Mouse (Mus musculus): Measurements from ENCODE around the gene Gnas. TPM values are rescaled to one million over a fixed set of nuclear protein-coding genes. Genes with fewer than 3 reads are reported as not detected.
A peak's percentile ranks its signal among the peaks of the same experiment; 100 is the strongest.
"Not testable (repeated sequence)": the region's sequence is repeated elsewhere in the genome, so short reads cannot be mapped to it uniquely, and the experiment has no call there.

Gene Gnas
- polyA plus RNA-seq, 1 experiment from 2014 or later, result 565 TPM

DNA sequence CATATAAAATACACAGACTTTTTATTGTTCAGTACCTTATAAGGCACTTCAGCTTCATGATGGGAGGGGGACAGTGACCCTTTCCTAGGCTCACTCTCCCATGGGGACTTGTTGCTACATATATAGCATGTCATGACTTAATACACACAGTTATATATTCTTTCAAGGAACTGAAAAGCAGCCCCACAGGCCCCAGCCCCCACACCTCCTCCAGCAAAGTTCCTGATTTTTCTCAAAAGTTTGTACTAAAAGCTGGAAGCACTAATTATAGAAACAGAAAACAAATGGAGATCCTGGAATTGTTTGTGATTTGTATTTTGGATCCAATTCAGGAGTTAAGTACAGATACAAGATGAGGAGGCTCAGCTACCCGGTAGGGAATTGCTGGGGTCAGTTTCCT lies 59.4 kb downstream of the Gnas start:
- ATAC-seq, result no peak
- H3K4me1 ChIP-seq, result peaks cover 57% of the 10 kb centered on the region
- peaks cover 85% of the 10 kb centered on the region for H3K36me3 ChIP-seq
- no peak overlapping the region for H3K9ac ChIP-seq
- peak overlapping the region; percentile 27; the same call in 1 of the 2 replicates for H3K4me2 ChIP-seq
- no peaks in the 10 kb centered on the region for H3K27me3 ChIP-seq (replicated peaks)
- WGBS (ENCODE audit: insufficient replicate concordance), result 38% methylated on average over 1 of the region's 1 CpGs
- peak overlapping the region; percentile 56; the same call in 1 of the 2 replicates for H3K27ac ChIP-seq
- H3K4me3 ChIP-seq, result no peak overlapping the region
- no peaks in the 10 kb centered on the region for H3K9me3 ChIP-seq (replicated peaks)

DNA sequence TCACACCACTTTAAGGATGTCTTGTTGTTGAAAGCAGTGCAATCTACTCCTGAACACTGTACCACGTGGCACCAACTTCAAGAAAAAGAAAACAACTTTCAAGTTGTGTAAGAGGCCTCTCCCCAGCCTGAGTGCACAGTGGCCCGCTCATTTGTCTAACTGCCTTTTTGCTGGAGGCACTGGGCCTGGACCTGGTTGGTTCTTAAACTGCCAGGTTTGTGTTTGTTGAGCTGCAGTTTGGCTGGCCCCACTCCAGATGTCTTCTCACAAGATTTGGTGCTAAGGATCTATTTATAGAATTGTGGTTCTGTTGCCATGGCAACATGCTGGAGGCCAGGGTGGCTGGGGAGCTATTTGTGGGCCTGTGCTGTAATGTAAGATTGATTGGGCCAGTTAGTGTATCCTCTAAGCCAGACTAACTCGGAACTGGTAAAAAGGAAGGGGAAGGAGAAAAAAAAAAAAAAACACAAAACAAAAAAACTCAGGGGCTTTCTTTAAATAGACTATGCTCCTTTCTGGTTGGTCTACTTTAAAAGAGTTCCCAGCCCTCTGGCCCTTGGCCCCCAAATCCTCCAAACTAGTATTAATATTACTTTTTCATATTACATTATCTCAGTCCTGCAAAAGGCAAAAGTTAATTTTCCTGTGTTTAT lies 60.0 kb downstream of the Gnas start:
- Histone ChIP-seq H3K4me2 (peak overlapping the region; percentile 27), H3K27me3 (replicated peaks) (no peaks in the 10 kb centered on the region), H3K4me1 (peaks cover 52% of the 10 kb centered on the region), H3K36me3 (peaks cover 79% of the 10 kb centered on the region), H3K27ac (peak overlapping the region; percentile 56; the same call in 1 of the 2 replicates), H3K9me3 (replicated peaks) (no peaks in the 10 kb centered on the region), H3K4me3 (no peak overlapping the region), H3K9ac (no peak overlapping the region)
- peak; percentile 36; the same call in 1 of the 2 replicates for ATAC-seq
- 22% methylated on average over 3 of the region's 3 CpGs for WGBS (ENCODE audit: insufficient replicate concordance)

DNA sequence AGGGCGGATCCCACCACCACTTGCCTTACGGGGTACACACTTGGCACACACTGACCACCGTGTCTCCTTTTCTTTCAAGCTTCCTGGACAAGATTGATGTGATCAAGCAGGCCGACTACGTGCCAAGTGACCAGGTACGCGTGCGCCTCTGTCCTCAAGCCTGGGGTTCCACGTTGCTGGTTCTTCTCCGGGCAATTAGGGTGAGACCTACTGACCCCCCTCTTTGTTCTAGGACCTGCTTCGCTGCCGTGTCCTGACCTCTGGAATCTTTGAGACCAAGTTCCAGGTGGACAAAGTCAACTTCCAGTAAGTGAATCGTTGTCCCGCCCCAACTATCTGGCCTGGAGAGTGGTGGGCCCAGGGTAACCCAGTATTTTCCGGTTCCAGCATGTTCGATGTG lies 60.9 kb downstream of the Gnas start:
- H3K27me3 ChIP-seq (replicated peaks), result no peaks in the 10 kb centered on the region
- peaks cover 43% of the 10 kb centered on the region for H3K4me1 ChIP-seq
- H3K9ac ChIP-seq, result no peak overlapping the region
- H3K9me3 ChIP-seq (replicated peaks), result no peaks in the 10 kb centered on the region
- no peak for ATAC-seq
- H3K27ac ChIP-seq, result no peak overlapping the region
- no peak overlapping the region for H3K4me2 ChIP-seq
- no peak overlapping the region for H3K4me3 ChIP-seq
- WGBS (ENCODE audit: insufficient replicate concordance), result 90% methylated on average over 16 of the region's 16 CpGs
- peaks cover 70% of the 10 kb centered on the region for H3K36me3 ChIP-seq

DNA sequence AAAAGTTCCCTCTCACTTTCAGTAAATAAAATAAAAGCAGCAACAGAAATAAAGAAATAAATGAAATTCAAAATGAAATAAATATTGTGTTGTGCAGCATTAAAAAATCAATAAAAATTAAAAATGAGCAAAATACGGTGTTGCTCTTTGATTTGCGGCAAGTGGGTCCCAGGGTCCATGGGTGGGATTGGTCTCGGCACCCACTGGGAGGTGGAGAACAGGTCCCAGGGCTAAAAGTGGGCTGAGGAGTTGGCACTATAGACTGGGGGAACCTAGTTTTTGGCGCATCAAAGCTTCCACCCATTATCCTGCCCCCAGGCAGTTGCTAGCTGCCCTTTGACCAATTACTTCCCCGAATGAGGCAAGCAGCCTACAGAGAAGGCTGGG lies 62.5 kb downstream of the Gnas start, which contains the start of gene Gm20721:
TSS of gene Gm20721 (minus strand) at position 101 of the 387 bp plus-strand sequence.
- Histone ChIP-seq H3K27ac (no peak within 1 kb of the TSS), H3K4me3 (no peak within 1 kb of the TSS), H3K9ac (no peak within 1 kb of the TSS), H3K4me1 (peaks cover 28% of the 10 kb centered on the region), H3K36me3 (peaks cover 58% of the 10 kb centered on the region), H3K4me2 (no peak within 1 kb of the TSS), H3K27me3 (replicated peaks) (no peaks in the 10 kb centered on the region), H3K9me3 (replicated peaks) (no peaks in the 10 kb centered on the region)
- no peak for ATAC-seq
- 84% methylated on average over 5 of the region's 5 CpGs for WGBS (ENCODE audit: insufficient replicate concordance)

DNA sequence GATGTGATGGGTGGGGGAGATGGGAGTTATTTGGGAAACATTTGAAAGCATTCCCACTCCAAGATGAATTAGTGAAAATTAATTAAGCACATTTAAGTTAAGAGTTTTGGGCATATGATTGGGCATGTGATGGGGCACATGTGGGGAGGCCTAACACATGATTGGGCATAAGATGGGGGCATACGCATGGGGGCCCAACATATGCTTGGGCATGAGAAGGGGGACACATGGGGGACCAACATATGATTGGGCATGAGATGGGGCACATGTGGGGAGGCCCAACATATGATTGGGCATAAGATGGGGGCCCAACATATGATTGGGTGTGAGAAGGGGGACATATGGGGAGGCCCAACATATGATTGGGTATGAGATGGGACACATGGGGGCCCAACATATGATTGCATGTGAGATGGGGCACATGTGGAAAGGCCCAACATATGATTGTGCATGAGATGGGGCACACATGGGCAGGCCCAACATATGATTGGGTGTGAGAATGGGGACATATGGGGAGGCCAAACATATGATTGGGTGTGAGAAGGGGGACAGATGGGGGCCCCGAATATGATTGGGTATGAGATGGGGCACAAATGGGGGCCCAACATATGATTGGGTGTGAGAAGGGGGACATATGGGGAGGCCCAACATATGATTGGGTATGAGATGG lies 63.0 kb downstream of the Gnas start:
- H3K9me3 ChIP-seq (replicated peaks); H3K4me3 ChIP-seq; ATAC-seq; H3K4me2 ChIP-seq; H3K27ac ChIP-seq; H3K27me3 ChIP-seq (replicated peaks); H3K9ac ChIP-seq: not testable (repeated sequence)
- H3K36me3 ChIP-seq, result peaks cover 53% of the 10 kb centered on the region
- peaks cover 23% of the 10 kb centered on the region for H3K4me1 ChIP-seq
- WGBS (ENCODE audit: insufficient replicate concordance), result 85% methylated on average over 2 of the region's 2 CpGs

DNA sequence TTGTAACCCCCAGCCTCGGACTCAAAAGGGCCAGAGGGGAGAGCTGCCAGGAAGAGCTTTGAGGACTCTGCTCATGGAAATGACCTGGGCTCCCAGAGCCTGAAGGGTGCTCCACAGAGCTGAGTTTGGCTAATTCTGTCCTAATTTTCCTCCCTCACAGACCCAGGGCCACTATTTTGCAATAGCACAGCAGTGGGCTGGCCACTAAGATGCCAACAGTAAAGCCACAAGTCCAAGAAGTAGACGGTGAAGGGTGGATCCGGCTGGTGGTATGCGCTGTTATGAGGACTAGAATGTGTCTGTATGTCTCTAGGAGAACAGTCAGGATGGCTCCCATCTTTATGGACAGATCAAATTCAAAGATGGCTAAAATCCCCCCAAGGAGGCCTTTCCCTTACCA lies 74.4 kb downstream of the Gnas start:
- no peaks in the 10 kb centered on the region for H3K36me3 ChIP-seq
- no peaks in the 10 kb centered on the region for H3K9me3 ChIP-seq (replicated peaks)
- WGBS (ENCODE audit: insufficient replicate concordance), result 74% methylated on average over 4 of the region's 4 CpGs
- H3K27ac ChIP-seq, result no peak overlapping the region
- ATAC-seq, result no peak
- no peaks in the 10 kb centered on the region for H3K4me1 ChIP-seq
- no peak overlapping the region for H3K9ac ChIP-seq
- H3K27me3 ChIP-seq (replicated peaks), result no peaks in the 10 kb centered on the region
- no peak overlapping the region for H3K4me3 ChIP-seq
- no peak overlapping the region for H3K4me2 ChIP-seq

DNA sequence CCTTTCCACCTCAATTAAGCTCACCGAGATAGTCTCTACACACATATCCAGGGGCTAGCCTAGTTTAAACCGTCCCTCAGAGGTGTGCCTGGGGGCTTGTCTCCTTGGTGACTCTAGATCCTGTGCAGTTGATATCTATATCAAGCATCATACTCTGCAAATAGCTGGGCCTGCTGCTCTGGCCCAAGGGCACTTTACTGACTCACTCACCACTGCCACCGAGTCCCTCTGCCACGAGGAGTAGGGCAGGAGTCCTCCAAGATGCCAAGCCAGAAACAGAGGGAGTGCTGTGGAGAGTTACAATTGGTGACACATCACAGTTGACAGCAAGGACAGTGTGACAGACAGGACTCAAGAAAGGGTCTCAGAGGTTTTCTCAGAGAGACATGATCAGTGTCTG lies 75.5 kb downstream of the Gnas start:
- Histone ChIP-seq H3K4me2 (no peak overlapping the region), H3K9me3 (replicated peaks) (no peaks in the 10 kb centered on the region), H3K4me1 (no peaks in the 10 kb centered on the region), H3K27ac (no peak overlapping the region), H3K36me3 (no peaks in the 10 kb centered on the region), H3K4me3 (no peak overlapping the region), H3K9ac (no peak overlapping the region), H3K27me3 (replicated peaks) (no peaks in the 10 kb centered on the region)
- no peak for ATAC-seq
- WGBS (ENCODE audit: insufficient replicate concordance), result 56% methylated on average over 4 of the region's 4 CpGs

DNA sequence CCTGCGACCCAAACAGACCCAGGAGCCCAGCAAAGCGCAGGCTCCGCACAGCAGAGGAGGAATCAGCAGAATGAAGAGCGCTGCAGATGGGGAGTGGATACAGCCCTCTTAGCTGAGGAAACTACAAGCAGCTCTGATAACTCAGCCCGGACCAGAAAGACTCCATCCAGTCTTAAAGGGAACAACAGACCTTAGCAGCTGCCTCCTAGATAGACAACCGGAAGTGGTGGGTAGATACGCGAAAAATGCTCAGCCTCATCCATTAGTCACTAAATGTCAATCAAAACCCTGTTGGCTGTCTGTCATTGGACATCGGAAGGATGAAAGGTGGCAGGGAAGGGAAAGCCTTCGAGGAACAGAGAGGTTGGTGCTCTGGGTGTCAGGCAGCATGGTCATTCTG lies 82.5 kb downstream of the Gnas start:
- Histone ChIP-seq H3K4me1 (no peaks in the 10 kb centered on the region), H3K27me3 (replicated peaks) (no peaks in the 10 kb centered on the region), H3K4me2 (no peak overlapping the region), H3K36me3 (no peaks in the 10 kb centered on the region), H3K9ac (no peak overlapping the region), H3K9me3 (replicated peaks) (no peaks in the 10 kb centered on the region), H3K27ac (no peak overlapping the region), H3K4me3 (no peak overlapping the region)
- ATAC-seq, result no peak
- 46% methylated on average over 10 of the region's 10 CpGs for WGBS (ENCODE audit: insufficient replicate concordance)

DNA sequence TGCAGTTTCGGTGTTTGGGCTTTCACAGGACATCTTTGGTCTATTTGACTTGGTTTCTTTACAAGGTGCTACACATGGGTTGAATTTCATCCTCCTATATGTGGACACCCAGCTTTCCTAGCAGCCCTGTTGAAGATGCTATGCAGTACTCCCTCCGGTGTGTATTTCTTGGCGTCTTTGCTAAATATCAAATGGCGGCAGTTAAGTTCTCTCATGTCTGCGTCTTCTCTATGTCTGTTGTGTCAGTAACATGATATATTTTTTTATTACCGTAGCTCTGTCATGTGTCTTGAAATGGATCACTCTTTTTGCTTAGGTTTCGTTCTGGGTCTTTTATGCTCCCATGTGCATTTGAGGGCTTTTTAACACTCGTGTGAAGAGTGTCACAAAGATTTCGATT lies 96.9 kb downstream of the Gnas start:
- H3K4me2 ChIP-seq, result no peak overlapping the region
- ATAC-seq, result no peak
- 79% methylated on average over 9 of the region's 9 CpGs for WGBS (ENCODE audit: insufficient replicate concordance)
- H3K9me3 ChIP-seq (replicated peaks), result no peaks in the 10 kb centered on the region
- H3K9ac ChIP-seq, result no peak overlapping the region
- H3K27me3 ChIP-seq (replicated peaks), result no peaks in the 10 kb centered on the region
- no peaks in the 10 kb centered on the region for H3K36me3 ChIP-seq
- H3K4me3 ChIP-seq, result no peak overlapping the region
- no peak overlapping the region for H3K27ac ChIP-seq
- no peaks in the 10 kb centered on the region for H3K4me1 ChIP-seq

DNA sequence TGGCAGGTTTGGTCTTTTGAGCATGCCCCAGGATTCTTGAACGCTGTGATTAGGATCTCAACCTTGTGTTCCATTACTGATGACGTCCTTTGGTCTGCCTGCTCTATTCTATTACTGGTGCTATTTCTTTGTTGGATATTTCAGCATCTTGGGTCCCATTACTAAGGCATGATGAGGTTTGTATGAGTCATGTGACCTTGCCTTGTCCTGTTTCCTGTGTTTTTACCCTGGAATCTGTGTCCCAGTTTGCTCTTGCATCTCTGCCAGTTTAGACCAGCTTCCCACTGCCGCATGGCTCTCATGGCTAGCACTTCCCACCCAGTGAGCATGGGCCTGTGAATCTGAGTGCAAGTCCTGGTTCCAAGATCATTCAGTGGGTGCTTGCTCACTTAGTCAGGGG lies 107.8 kb downstream of the Gnas start:
- ATAC-seq, result no peak

DNA sequence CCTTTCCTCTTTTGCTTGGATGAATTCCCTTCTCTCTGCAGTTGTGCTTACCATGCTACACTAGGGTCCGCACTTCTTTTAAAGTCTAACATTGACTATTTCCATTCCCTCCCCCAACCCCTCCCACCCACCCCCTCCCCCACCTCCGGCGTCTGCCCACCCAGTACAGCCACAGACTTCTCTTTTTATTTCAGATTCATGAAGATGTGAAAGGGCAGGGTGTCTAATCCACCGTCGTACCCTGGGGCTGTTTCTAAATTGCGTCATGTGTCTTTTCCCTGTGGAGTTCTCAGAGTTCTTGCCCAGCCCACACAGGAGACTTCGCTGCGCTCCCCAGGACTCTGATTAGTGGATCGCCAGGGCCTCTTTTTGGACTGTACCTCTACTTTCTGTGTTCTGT lies 108.4 kb downstream of the Gnas start:
- Histone ChIP-seq H3K4me3 (no peak overlapping the region), H3K36me3 (no peaks in the 10 kb centered on the region), H3K4me2 (no peak overlapping the region), H3K27ac (no peak overlapping the region), H3K27me3 (replicated peaks) (no peaks in the 10 kb centered on the region), H3K9me3 (replicated peaks) (no peaks in the 10 kb centered on the region), H3K9ac (no peak overlapping the region), H3K4me1 (no peaks in the 10 kb centered on the region)
- no peak for ATAC-seq
- 60% methylated on average over 9 of the region's 9 CpGs for WGBS (ENCODE audit: insufficient replicate concordance)

More for the DNA sequence above, 107.8 kb downstream of the Gnas start:
- no peaks in the 10 kb centered on the region for H3K9me3 ChIP-seq (replicated peaks)
- no peaks in the 10 kb centered on the region for H3K36me3 ChIP-seq
- H3K9ac ChIP-seq, result no peak overlapping the region
- H3K4me2 ChIP-seq, result no peak overlapping the region
- H3K27ac ChIP-seq, result no peak overlapping the region
- no peaks in the 10 kb centered on the region for H3K4me1 ChIP-seq
- no peak overlapping the region for H3K4me3 ChIP-seq
- WGBS (ENCODE audit: insufficient replicate concordance), result 72% methylated on average over 3 of the region's 3 CpGs
- no peaks in the 10 kb centered on the region; the same call in 1 of the 2 replicates for H3K27me3 ChIP-seq (replicated peaks)

DNA sequence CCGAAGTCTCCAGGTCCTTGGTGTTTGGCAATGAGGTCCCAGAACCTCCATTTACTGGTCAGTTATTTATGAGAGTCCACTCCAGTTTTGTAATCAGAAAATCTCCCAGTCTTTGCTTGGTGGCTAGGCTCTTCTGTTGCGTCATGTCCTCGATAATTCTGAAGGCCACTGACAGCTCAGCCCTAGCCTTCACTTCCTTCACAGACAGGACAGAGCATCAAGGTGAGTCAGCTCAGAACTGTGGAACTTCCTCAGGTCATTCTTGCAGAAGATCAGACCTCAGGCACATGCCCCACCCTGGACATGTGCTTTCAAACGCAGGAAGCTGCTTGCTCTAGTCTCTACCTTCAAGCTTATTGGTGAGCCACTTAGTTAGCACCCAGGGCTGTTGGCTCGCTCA lies 109.3 kb downstream of the Gnas start:
- no peak for ATAC-seq
- Histone ChIP-seq H3K36me3 (no peaks in the 10 kb centered on the region), H3K4me1 (no peaks in the 10 kb centered on the region), H3K27me3 (replicated peaks) (no peaks in the 10 kb centered on the region), H3K27ac (no peak overlapping the region), H3K9ac (no peak overlapping the region), H3K9me3 (replicated peaks) (no peaks in the 10 kb centered on the region), H3K4me2 (no peak overlapping the region), H3K4me3 (no peak overlapping the region)
- 42% methylated on average over 5 of the region's 5 CpGs for WGBS (ENCODE audit: insufficient replicate concordance)

All from liver, embryonic 12.5 days (tissue).